Mouse (Mus musculus) retina, embryonic 14.5 days (tissue): ENCODE measurements around the gene Arfip1.

ENCODE experiments used
- DNase-seq: peaks from one replicate; pipeline ENCODE4 v3.0.0-alpha.2; 2015; ENCODE audit warnings: low spot score

Gene Arfip1

GRCm38 (mm10) chr3:84455733-84456417 lies 126.5 kb downstream of the Arfip1 start:
- no peak for DNase-seq

- DNase-seq, result no peak
Observed at GRCm38 (mm10) chr3:84450651-84451050, 131.8 kb downstream of the Arfip1 start.

- no peak for DNase-seq
Observed at GRCm38 (mm10) chr3:84449015-84449414, 133.4 kb downstream of the Arfip1 start.

GRCm38 (mm10) chr3:84447803-84448202 lies 134.6 kb downstream of the Arfip1 start:
- DNase-seq, result no peak
